Mouse (Mus musculus) thymus, adult 18-20 months (tissue): Measurements from ENCODE around the gene Gm6176.
"Not testable (repeated sequence)": the region's sequence is repeated elsewhere in the genome, so short reads cannot be mapped to it uniquely, and the experiment has no call there.

Source experiments
- DNase-seq, 2 experiments: peaks; one replicate each; pipeline ENCODE4 v3.0.0; 2022; ENCODE audit warnings: mixed read lengths in 2 of 2

Gm6176 gene

DNA sequence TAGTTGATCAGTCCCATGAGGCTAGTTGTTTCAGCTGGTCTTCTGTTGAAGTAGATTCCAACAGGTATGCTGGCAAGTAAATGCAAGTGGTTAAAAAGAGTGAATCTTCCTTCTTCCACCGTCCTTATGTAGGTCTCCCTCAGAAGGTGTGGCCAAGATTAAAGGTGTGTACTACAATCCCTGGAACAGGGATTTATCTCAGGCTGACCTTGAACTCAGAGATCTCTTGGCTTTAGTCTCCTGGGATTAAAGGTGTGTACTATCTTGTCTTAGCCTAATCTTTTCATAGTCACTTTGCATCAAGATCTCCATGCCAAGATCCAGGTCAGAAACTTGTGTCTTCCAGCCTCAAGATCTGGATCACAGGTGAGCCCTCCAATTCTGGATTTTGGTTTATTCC lies at the start of gene Gm6176:
Gene Gm6176 (minus strand): TSS at position 101 of the 400 bp plus-strand sequence.
- not testable (repeated sequence) for DNase-seq

DNA sequence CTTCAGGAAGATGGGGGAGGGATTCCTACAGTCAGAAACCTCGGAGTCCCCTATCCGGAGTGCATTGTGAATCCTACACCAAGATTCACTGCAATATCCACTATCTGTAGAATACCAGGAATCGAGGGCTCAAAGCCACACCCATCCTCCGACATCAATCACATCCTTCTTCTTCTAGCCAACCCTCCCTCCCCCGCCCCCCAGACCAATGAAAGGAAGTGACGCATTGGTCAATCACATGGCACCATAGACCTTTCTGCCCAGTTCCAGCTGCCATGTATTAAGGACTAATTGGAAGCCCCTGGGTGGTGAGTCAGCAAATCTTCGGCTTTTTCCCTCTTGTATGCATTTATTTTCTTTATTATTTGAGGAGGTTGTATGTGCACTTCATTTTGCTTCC lies 12.7 kb upstream of the Gm6176 start, which contains the start of gene Vmn1r139:
Gene Vmn1r139 (plus strand): TSS at position 301 of the 400 bp plus-strand sequence.
- DNase-seq = not testable (repeated sequence)

GRCm38 (mm10) chr7:22028797-22029196 lies 27.3 kb downstream of the Gm6176 start, which contains the start of gene Vmn1r138:
TSS of gene Vmn1r138 (minus strand) at chr7:22028897.
- DNase-seq = not testable (repeated sequence)
